Mouse (Mus musculus) embryonic facial prominence, embryonic 14.5 days (tissue): ENCODE measurements around the gene Baiap2l1. TPM values are rescaled to one million over a fixed set of nuclear protein-coding genes. Genes with fewer than 3 reads are reported as not detected.
A peak's percentile ranks its signal among the peaks of the same experiment; 100 is the strongest.

Source experiments
- ATAC-seq: fragments of 200-750 bp; cut with Nextera tagmentation; 2 replicates; pipeline ENCODE4 v1.8.0; 2017; ENCODE audit warnings: low read depth, moderate number of reproducible peaks, moderate TSS enrichment
- DNase-seq: peaks from one replicate; pipeline ENCODE4 v3.0.0-alpha.2; 2015; ENCODE audit warnings: low spot score
- H3K27ac ChIP-seq: fragments of 300-500 bp; sonication (generic); replicated peaks from 2 replicates; pipeline ENCODE4 v1.5.1; 2014; ENCODE audit warnings: low read depth, mild to moderate bottlenecking, low read length, moderate library complexity
- H3K27me3 ChIP-seq: fragments of 300-500 bp; sonication (generic); replicated peaks from 2 replicates; pipeline ENCODE4 v1.6.1; 2014; ENCODE audit warnings: low read length; ENCODE audit not compliant: control insufficient read depth, insufficient read depth
- H3K36me3 ChIP-seq: fragments of 300-500 bp; sonication (generic); 2 replicates; pipeline ENCODE4 v1.6.1; 2014; ENCODE audit warnings: low read length, mixed read lengths; ENCODE audit not compliant: control insufficient read depth, insufficient read depth
- H3K4me1 ChIP-seq: fragments of 300-500 bp; sonication (generic); 2 replicates; pipeline ENCODE4 v1.6.1; 2014; ENCODE audit warnings: antibody characterized with exemption, low read length; ENCODE audit not compliant: control insufficient read depth, insufficient read depth
- H3K4me2 ChIP-seq: fragments of 300-500 bp; sonication (generic); 2 replicates; pipeline ENCODE4 v1.6.1; 2014; ENCODE audit warnings: low read depth, mild to moderate bottlenecking, low read length, moderate library complexity, mixed read lengths
- H3K4me3 ChIP-seq: fragments of 300-500 bp; sonication (generic); 2 replicates; pipeline ENCODE4 v1.5.1; 2014; ENCODE audit warnings: low read depth, mild to moderate bottlenecking, low read length
- H3K9ac ChIP-seq: fragments of 300-500 bp; sonication (generic); 2 replicates; pipeline ENCODE4 v1.6.1; 2014; ENCODE audit warnings: low read depth, mild to moderate bottlenecking, low read length, moderate library complexity, mixed read lengths
- H3K9me3 ChIP-seq: fragments of 300-500 bp; sonication (generic); 2 replicates; pipeline ENCODE4 v1.6.1; 2016; ENCODE audit warnings: low read length; ENCODE audit not compliant: control insufficient read depth
- WGBS: fragments of 180-500 bp; shearing (Covaris S2); extraction: QIAGEN DNeasy Blood & Tissue Kit; methylation state at CpG from one replicate; pipeline ENCODE4 v1.1.7; 2014; 5-methylcytosine and 5-hydroxymethylcytosine counted together
- polyA plus RNA-seq: library from polyadenylated mRNA; unstranded; fragments of >200 nt; fragmentation: Nextera tagmentation; extraction: Ambion mirVana; gene quantifications from 2 replicates; pipeline ENCODE4 v1.2.1, GENCODE M21; 2014

Baiap2l1 gene
- polyA plus RNA-seq, 1 experiment from 2014 or later = 10.8 TPM

GRCm38 (mm10) chr5:144286591-144287266, 71.2 kb downstream of the Baiap2l1 start:
- no peak overlapping the region for H3K9ac ChIP-seq
- ATAC-seq = no peak
- H3K4me2 ChIP-seq = no peak overlapping the region
- no peaks in the 10 kb centered on the region for H3K27me3 ChIP-seq
- no peak for DNase-seq
- no peaks in the 10 kb centered on the region for H3K36me3 ChIP-seq
- H3K4me1 ChIP-seq = no peaks in the 10 kb centered on the region
- no peaks in the 10 kb centered on the region for H3K9me3 ChIP-seq
- WGBS = 72% methylated on average over 9 of the region's 9 CpGs
- H3K4me3 ChIP-seq = no peak overlapping the region
- no peak overlapping the region for H3K27ac ChIP-seq

- DNase-seq (no peak), ATAC-seq (no peak)
- Histone ChIP-seq H3K9me3 (no peaks in the 10 kb centered on the region), H3K4me1 (no peaks in the 10 kb centered on the region), H3K36me3 (no peaks in the 10 kb centered on the region), H3K27ac (no peak overlapping the region), H3K27me3 (no peaks in the 10 kb centered on the region), H3K4me3 (no peak overlapping the region), H3K9ac (no peak overlapping the region), H3K4me2 (no peak overlapping the region)
- WGBS = 78% methylated on average over 5 of the region's 5 CpGs
Measured at GRCm38 (mm10) chr5:144284599-144284998, 73.3 kb downstream of the Baiap2l1 start.

- ATAC-seq (peak; percentile 32; the same call in 1 of the 2 replicates), DNase-seq (no peak)
- Histone ChIP-seq H3K4me3 (no peak overlapping the region), H3K9ac (no peak overlapping the region), H3K4me2 (no peak overlapping the region), H3K27me3 (no peaks in the 10 kb centered on the region), H3K4me1 (no peaks in the 10 kb centered on the region), H3K36me3 (peaks cover 7% of the 10 kb centered on the region), H3K27ac (no peak overlapping the region), H3K9me3 (no peaks in the 10 kb centered on the region)
- WGBS = 59% methylated on average over 8 of the region's 8 CpGs
Measured at GRCm38 (mm10) chr5:144283551-144284031, 74.3 kb downstream of the Baiap2l1 start.

GRCm38 (mm10) chr5:144282470-144283260, 75.2 kb downstream of the Baiap2l1 start:
- 72% methylated on average over 11 of the region's 11 CpGs for WGBS
- no peaks in the 10 kb centered on the region for H3K27me3 ChIP-seq
- no peak overlapping the region for H3K9ac ChIP-seq
- no peak for ATAC-seq
- H3K36me3 ChIP-seq = peaks cover 13% of the 10 kb centered on the region
- no peak for DNase-seq
- no peaks in the 10 kb centered on the region for H3K4me1 ChIP-seq
- H3K4me3 ChIP-seq = no peak overlapping the region
- H3K27ac ChIP-seq = no peak overlapping the region
- H3K4me2 ChIP-seq = no peak overlapping the region
- H3K9me3 ChIP-seq = no peaks in the 10 kb centered on the region

- no peak overlapping the region for H3K4me2 ChIP-seq
- no peaks in the 10 kb centered on the region for H3K9me3 ChIP-seq
- DNase-seq (no peak), ATAC-seq (no peak)
- H3K36me3 ChIP-seq = peaks cover 13% of the 10 kb centered on the region
- no peaks in the 10 kb centered on the region for H3K4me1 ChIP-seq
- 93% methylated on average over 13 of the region's 13 CpGs for WGBS
- H3K27ac ChIP-seq = no peak overlapping the region
- H3K4me3 ChIP-seq = no peak overlapping the region
- no peaks in the 10 kb centered on the region for H3K27me3 ChIP-seq
- H3K9ac ChIP-seq = no peak overlapping the region
Measured at GRCm38 (mm10) chr5:144279926-144280325, 78.0 kb downstream of the Baiap2l1 start.

- H3K27ac ChIP-seq = no peak overlapping the region
- no peaks in the 10 kb centered on the region for H3K9me3 ChIP-seq
- DNase-seq = no peak
- H3K4me3 ChIP-seq = no peak overlapping the region
- ATAC-seq = no peak
- H3K36me3 ChIP-seq = peaks cover 13% of the 10 kb centered on the region
- H3K27me3 ChIP-seq = no peaks in the 10 kb centered on the region
- WGBS = 73% methylated on average over 9 of the region's 9 CpGs
- H3K9ac ChIP-seq = no peak overlapping the region
- H3K4me2 ChIP-seq = no peak overlapping the region
- H3K4me1 ChIP-seq = no peaks in the 10 kb centered on the region
Measured at GRCm38 (mm10) chr5:144279081-144279541, 78.8 kb downstream of the Baiap2l1 start.

- Histone ChIP-seq H3K27ac (no peak overlapping the region), H3K36me3 (peaks cover 13% of the 10 kb centered on the region), H3K27me3 (no peaks in the 10 kb centered on the region), H3K9ac (no peak overlapping the region), H3K9me3 (no peaks in the 10 kb centered on the region), H3K4me1 (no peaks in the 10 kb centered on the region), H3K4me2 (no peak overlapping the region), H3K4me3 (no peak overlapping the region)
- ATAC-seq (no peak), DNase-seq (no peak)
- 85% methylated on average over 12 of the region's 13 CpGs for WGBS
Measured at GRCm38 (mm10) chr5:144278374-144278960, 79.4 kb downstream of the Baiap2l1 start.

- Histone ChIP-seq H3K36me3 (peaks cover 13% of the 10 kb centered on the region), H3K27ac (no peak overlapping the region), H3K4me3 (no peak overlapping the region), H3K4me2 (no peak overlapping the region), H3K27me3 (no peaks in the 10 kb centered on the region), H3K9ac (no peak overlapping the region), H3K4me1 (no peaks in the 10 kb centered on the region), H3K9me3 (no peaks in the 10 kb centered on the region)
- 78% methylated on average over 17 of the region's 17 CpGs for WGBS
- ATAC-seq (no peak), DNase-seq (no peak)
Measured at GRCm38 (mm10) chr5:144276898-144277630, 80.8 kb downstream of the Baiap2l1 start.
